Mouse (Mus musculus) cerebellum, adult 11-12 months (tissue): ENCODE data around the gene Noto.
A peak's percentile ranks its signal among the peaks of the same experiment; 100 is the strongest.
"Not testable (repeated sequence)": the region's sequence is repeated elsewhere in the genome, so short reads cannot be mapped to it uniquely, and the experiment has no call there.

Source experiments
- DNase-seq: peaks from one replicate; pipeline ENCODE4 v3.0.0; 2022

Gene Noto

GRCm38 (mm10) chr6:85431842-85432431, 8.3 kb downstream of the Noto start, which contains the start of gene Smyd5:
Gene Smyd5 (plus strand): TSS chr6:85431989.
- DNase-seq: peak; percentile 78

DNA sequence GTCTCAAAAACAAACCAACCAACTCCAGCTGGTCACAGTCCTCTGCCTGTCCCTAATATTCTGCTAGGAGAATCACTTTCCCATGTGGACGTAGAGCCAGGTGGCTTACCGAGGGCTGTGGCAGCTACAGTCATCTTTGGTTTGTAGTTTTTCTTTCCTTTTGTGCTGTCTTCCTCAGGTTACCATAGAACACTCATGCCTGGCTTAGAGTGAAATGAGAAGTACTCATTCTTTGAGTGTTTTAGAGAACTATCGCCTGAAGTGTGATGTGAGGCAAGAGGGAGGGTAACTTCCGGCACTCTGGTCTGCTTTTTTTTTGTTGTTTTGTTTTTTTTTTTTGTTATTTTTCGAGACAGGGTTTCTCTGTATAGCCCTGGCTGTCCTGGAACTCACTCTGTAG, 10.2 kb downstream of the Noto start:
- no peak for DNase-seq

DNA sequence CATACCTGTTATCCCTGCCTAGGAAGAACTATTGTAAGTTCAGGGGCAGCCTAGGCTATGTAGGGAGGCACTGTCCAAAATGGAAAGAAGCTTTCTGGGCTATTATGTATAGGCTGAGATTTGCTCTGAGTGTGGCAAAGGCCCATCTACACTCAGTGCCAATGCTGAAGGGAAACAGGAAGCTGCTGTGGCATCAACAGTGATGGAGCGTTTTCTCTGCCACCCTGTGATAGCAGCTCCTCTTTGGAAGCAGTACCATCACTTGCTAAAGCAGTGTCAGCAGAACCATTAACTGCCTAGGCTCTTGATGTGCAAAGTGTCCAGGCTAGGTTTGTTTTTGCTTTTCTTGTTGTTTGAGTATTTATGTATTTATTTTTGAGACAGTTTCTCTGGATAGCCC, 12.5 kb downstream of the Noto start:
- no peak for DNase-seq

DNA sequence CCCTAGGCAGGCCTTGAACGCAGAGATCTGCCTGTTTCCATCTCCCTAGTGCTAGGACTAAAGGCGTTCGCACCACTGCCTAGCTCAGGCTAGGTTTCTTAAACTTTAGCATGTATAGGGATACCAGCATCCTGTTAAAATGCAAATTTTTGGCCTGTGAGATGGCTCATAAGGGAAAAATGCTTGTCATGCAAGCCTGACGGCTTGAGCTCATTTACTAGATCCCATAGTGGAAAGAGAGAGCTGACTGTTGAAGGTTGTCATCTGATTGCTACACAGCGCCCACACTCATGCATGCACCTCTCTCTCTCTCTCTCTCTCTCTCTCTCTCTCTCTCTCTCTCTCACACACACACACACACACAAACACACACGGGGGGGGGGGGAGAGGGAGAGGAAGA, 12.9 kb downstream of the Noto start:
- DNase-seq: no peak

DNA sequence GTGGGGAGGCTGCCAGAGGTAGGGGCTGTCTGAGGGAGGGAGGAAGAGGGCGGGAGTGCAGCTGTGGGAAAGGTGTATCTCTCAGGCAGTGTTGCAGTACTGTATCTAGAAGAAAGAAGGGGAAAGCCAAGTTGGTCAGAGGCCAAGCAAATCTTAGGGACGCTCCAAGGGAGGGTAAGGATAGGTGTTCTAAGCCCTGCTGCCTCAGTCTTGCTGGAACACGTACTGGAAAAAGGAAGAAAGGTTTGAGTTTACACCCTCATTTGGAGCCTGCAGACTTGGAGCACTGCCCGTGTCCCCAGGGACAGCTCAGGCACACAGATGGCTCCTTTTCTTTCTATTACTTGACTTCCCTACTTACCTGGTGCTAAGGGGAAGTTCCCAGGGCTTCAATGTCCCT, 17.5 kb downstream of the Noto start:
- no peak for DNase-seq

- DNase-seq: no peak
Observed at GRCm38 (mm10) chr6:85443488-85444233, 20.0 kb downstream of the Noto start.

GRCm38 (mm10) chr6:85444266-85444965, 20.7 kb downstream of the Noto start:
- no peak for DNase-seq

DNA sequence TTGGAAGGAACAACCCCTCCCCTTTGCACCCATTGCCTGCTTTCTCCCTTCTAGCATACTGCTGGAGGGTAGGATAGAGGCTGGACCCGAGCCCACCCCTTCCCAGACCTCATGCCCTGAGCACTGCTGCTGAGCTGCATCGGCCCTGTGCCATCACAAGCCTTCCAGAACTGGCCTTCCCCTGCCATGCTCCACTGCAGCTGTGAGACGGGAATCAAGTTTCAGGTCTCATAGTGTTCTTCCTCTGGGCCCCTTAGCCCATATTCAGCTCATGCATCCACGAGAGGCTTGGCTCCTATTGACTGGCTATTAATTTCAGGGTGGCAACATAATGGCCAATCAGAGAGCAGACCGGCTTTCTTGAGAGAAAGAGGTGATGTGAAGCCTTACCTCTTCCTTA, 21.6 kb downstream of the Noto start:
- DNase-seq: no peak

DNA sequence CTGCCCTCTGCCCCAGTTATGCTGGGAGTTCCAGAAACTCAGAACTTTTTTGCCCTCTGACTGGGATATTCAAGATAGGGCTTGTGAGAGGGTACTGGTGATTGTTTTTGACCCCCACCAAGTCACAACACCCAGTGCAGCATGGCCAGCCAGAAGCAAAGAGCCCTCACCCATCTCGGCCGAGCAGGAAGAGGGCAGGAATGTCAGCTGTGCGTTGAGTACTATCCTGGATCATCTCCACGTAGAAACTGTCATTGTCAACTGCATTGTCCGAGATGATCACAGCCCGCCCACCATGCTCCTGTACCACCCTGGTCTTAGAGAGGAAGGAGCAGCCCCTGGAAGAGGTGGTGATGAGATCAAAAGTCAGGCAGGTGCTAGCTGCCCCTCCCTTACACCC, 23.7 kb downstream of the Noto start:
- no peak for DNase-seq

- not testable (repeated sequence) for DNase-seq
Observed at GRCm38 (mm10) chr6:85450140-85450539, 26.5 kb downstream of the Noto start.

DNA sequence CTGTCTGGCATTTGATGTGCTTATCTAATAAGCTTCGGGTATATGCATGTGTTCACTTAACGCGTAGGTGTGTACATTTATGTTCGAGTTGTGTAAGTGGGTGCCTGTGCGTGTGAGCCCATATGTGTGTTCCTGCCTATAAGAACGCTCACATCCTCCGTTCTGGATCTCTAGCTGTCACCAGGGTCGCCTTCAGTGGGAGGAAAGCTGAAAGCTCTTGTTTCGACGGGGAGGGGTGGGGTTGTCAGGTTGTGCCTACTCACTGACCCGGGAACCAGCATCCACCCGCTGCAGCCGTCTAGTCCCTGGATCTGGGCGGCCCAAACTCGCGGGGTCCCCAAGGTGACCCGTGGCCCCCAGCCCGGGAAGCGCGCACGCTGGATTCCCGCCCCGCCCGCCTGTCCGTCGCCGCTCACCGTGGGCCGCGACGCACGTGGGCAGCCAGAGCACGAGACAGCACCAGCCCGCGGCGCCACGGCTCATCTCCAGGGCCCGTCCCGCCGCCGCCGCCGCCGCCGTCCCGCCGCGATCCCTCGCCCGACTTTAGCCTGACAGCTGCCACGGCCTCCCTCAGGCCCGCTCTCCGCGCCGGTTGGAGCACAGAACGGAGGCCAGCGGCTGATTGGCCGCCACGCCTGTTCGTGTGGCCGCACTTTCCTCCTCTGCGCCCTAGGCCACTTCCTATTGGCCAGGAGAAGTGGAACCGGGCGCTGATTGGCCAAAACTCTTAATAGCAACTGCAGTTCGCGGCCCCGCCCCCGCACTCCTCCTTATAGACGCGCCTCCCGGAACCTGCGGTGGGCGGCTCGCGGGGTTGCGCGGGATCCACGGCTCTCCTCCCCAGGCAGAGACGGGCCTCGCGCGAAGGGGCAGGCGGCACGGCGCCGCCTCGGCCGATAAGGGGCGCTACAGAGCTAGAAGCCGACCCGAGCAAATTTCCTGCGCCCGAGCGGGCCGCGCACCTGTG, 27.3 kb downstream of the Noto start, which contains the start of gene Cct7:
Gene Cct7 (plus strand): TSS at position 818 of the 967 bp plus-strand sequence.
- peak; percentile 97 for DNase-seq

GRCm38 (mm10) chr6:85451664-85452410, 28.2 kb downstream of the Noto start, which contains the start of gene Pradc1:
Gene Pradc1 (minus strand): TSS chr6:85451970.
- peak; percentile 98 for DNase-seq

DNA sequence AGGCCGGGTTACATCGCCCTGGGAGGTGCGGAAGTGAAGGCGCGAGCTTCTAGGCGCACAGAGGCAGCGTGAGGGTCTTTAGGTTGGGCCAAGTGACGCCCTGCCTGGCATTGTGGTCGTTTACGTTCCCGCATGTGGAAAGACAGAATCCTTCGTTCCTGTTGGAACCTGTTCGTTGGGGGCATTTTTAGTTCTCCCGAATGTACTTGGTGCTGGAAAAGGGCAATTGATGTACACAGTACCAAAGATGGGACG, 28.7 kb downstream of the Noto start:
- DNase-seq: no peak

DNA sequence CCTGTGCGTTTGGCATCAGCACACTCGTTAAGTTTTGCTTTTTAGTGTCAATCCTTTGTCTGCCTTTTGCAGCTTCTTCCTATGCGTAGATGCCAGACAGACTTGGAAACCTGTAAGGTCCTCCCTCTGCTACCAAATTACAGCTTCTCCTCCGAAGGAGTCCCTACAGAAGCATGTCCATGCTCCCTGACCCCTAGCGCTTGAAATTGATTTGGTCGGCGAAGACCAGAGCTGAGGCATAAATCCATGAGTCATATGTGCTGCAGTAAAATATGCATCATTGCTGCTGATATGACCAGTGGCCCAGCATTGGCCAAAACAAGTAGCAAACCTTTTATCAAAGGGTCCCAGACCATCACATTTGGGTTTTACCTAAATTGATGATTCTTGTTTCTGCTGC, 29.1 kb downstream of the Noto start:
- no peak for DNase-seq

- no peak for DNase-seq
Observed at GRCm38 (mm10) chr6:85459621-85460020, 35.9 kb downstream of the Noto start.

- DNase-seq: no peak
Observed at GRCm38 (mm10) chr6:85465381-85465780, 41.7 kb downstream of the Noto start.

GRCm38 (mm10) chr6:85469660-85470430, 46.2 kb downstream of the Noto start:
- DNase-seq: no peak

- DNase-seq: no peak
Observed at GRCm38 (mm10) chr6:85471962-85472361, 48.3 kb downstream of the Noto start.

- DNase-seq: no peak
Observed at GRCm38 (mm10) chr6:85472542-85472941, 48.9 kb downstream of the Noto start.

- DNase-seq: no peak
Observed at GRCm38 (mm10) chr6:85475581-85475980, 51.9 kb downstream of the Noto start.

DNA sequence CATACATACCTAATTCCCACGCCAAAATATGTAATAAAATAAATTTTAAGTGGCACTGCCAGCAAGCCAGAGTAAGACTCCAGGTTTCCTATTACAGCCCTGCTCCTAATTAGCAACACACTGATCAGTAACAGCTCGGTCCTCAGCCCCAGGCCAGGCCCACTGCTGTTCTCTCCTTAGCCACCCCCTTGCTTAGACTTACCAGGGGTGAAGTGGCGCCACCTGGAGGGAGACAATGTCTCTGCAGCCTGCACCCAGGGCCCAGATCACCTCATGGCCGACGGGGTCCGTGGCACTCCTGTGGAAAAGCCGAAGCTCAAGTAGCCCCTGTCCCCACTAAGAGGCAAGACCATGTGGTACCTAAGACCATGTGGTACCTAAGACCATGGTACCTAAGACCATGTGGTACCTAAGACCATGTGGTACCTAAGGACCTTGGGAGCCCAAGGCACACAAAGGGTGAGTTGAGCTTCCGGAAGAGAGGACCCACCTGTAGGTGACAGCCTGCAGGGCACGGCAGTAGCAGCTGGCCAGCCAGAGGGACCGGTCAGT, 53.8 kb downstream of the Noto start:
- no peak for DNase-seq
